Mouse (Mus musculus): Measurements from ENCODE around the gene Slc8a1.

DNA sequence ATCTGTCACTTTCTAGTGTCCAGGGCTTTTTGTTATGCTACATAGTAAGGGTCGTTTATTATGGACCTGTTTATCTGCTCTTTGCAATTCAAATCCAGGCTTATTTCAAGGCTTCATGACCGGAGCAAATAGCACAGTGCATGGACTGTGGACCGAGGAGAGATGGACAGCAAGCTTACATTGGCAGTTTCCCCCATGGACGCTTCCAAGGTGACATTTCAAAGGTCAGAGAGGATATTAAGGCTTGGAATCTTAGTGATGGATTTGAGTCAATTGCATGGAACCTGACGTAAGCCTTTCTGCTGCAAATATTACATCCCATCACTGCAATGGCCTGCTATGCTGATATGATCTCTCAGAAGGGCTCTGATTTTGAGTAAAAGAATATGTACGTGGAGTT lies 362.3 kb downstream of the Slc8a1 start:
- TF ChIP-seq POLR2A (IDR thresholded peaks at IDR 0.05; ENCODE audit: low read depth, low read length) (no peak), MYC (IDR thresholded peaks at IDR 0.05; ENCODE audit: low read depth, low read length) (no peak), EP300 (IDR thresholded peaks at IDR 0.05; ENCODE audit: low read length) (no peak), CTCF (conservative IDR thresholded peaks at IDR 0.05 in 1 of 2, IDR thresholded peaks at IDR 0.05 in 1 of 2; ENCODE audit: low read depth in 2 of 2, low read length in 2 of 2) (no peak), SIN3A (IDR thresholded peaks at IDR 0.05; ENCODE audit: low read length) (no peak), GABPA (IDR thresholded peaks at IDR 0.05; ENCODE audit: insufficient replicate concordance, low read depth, low read length) (no peak), MEF2A (IDR thresholded peaks at IDR 0.05; ENCODE audit: borderline replicate concordance, low read depth, low read length) (no peak), MAX (IDR thresholded peaks at IDR 0.05; ENCODE audit: low read length) (no peak), CHD2 (IDR thresholded peaks at IDR 0.05; ENCODE audit: low read length) (no peak)
